Mouse (Mus musculus) E14TG2a.4 (cell line): ENCODE results near the gene Cacna1h.

Experiments used
- H3K27me3 ChIP-seq: 2 replicates; pipeline ENCODE4 v1.6.1; 2014; ENCODE audit warnings: low read length, control low read depth; ENCODE audit not compliant: insufficient read depth
- H3K36me3 ChIP-seq: 2 replicates; pipeline ENCODE4 v1.6.1; 2014; ENCODE audit warnings: low read length, control low read depth; ENCODE audit not compliant: insufficient read depth
- H3K4me1 ChIP-seq: replicated peaks from 2 replicates; pipeline ENCODE4 v1.6.1; 2014; ENCODE audit warnings: low read depth, low read length, control low read depth
- H3K4me3 ChIP-seq: replicated peaks from 2 replicates; pipeline ENCODE4 v1.5.1; 2014; ENCODE audit warnings: mild to moderate bottlenecking, low read length
- H3K9me3 ChIP-seq: 2 replicates; pipeline ENCODE4 v1.6.1; 2014; ENCODE audit warnings: low read length, control low read depth
- CTCF ChIP-seq: conservative IDR thresholded peaks from 2 replicates; pipeline ENCODE4 v1.5.1; 2014; ENCODE audit warnings: low read length
- NANOG ChIP-seq: IDR thresholded peaks from 2 replicates; pipeline ENCODE4 v1.6.1; 2014; ENCODE audit warnings: borderline replicate concordance, low read length, mixed read lengths
- POU5F1 ChIP-seq: IDR thresholded peaks from 2 replicates; pipeline ENCODE4 v1.6.1; 2014; ENCODE audit warnings: low read length, borderline replicate concordance

Cacna1h gene

GRCm38 (mm10) chr17:25468301-25468700 is 34.7 kb upstream of the Cacna1h start:
- TF ChIP-seq NANOG (no peak), CTCF (no peak), POU5F1 (no peak)
- Histone ChIP-seq H3K4me3 (no peak overlapping the region), H3K27me3 (peaks cover 28% of the 10 kb centered on the region), H3K4me1 (peaks cover 10% of the 10 kb centered on the region), H3K36me3 (no peaks in the 10 kb centered on the region), H3K9me3 (no peaks in the 10 kb centered on the region)

DNA sequence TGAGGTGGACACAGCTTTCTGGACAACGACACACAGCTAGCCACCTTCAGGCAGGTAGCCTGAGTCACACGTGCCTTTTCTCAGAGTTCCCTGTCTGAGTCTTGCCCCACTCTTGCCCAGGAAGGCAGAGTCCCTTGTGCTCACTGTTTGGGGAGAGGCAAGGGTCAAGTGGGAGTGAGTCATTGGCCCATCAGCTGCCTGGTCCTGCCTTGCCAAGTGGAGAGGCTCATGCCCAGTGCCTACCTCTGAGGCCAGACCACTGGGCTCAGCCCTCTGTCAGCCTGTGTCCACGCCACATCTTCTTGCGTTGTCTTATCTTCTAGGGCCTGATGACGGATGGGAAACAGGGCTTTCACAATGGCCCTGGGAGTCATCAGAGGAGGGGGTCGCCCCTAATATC is 34.2 kb upstream of the Cacna1h start:
- TF ChIP-seq CTCF = no peak
- no peak for TF ChIP-seq NANOG
- no peak for TF ChIP-seq POU5F1
- peaks cover 10% of the 10 kb centered on the region for H3K4me1 ChIP-seq
- no peaks in the 10 kb centered on the region for H3K36me3 ChIP-seq
- H3K27me3 ChIP-seq = peaks cover 23% of the 10 kb centered on the region
- H3K4me3 ChIP-seq = no peak overlapping the region
- no peaks in the 10 kb centered on the region for H3K9me3 ChIP-seq

DNA sequence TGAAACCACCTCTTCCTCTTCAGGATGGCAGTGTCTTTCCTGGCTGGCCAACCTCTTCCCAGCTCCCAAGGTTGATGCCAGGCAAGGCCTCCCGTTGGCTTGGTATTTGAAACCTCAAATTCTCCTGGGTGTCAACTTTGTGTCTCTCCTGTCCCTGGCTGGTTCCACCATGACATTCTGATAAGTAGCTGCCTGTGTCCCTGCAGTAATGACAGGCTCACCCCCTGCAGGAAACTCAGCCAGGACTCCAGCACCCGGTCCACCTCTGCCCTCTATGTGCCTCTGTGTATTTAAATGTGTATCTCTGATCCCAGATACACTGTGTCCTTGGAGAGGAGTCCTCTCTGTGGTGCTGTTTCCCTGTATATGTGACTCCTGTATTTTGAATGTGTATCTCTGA is 32.7 kb upstream of the Cacna1h start:
- no peaks in the 10 kb centered on the region for H3K9me3 ChIP-seq
- no peak for TF ChIP-seq NANOG
- TF ChIP-seq POU5F1 = no peak
- TF ChIP-seq CTCF = no peak

DNA sequence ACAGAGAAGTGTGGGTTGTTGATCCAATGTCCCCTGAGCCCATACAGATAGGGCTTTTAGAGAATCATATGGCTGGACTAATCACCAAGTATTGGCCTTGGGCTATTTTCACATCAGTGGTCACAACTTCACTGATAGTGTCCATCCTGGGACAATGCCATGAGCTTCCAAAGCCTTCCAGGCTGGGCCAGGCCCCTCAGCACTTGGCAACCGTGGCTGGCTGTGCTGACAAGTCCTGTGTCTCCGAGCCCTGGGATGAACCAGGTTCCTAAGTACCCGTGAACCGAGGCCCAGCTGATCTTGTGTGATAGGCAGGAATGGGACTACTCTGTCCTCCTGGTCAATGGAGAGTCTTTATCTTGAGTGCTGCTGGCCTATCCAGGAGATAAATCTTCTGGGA is 30.5 kb upstream of the Cacna1h start:
- no peaks in the 10 kb centered on the region; the same call in 1 of the 2 replicates for H3K27me3 ChIP-seq
- no peak overlapping the region for H3K4me3 ChIP-seq
- peaks cover 7% of the 10 kb centered on the region for H3K4me1 ChIP-seq
- no peaks in the 10 kb centered on the region for H3K36me3 ChIP-seq
- TF ChIP-seq NANOG = no peak
- no peak for TF ChIP-seq CTCF
- no peak for TF ChIP-seq POU5F1
- H3K9me3 ChIP-seq = no peaks in the 10 kb centered on the region

More for the DNA sequence above, 32.7 kb upstream of the Cacna1h start:
- H3K4me1 ChIP-seq = peaks cover 8% of the 10 kb centered on the region
- H3K27me3 ChIP-seq = peaks cover 8% of the 10 kb centered on the region
- H3K36me3 ChIP-seq = no peaks in the 10 kb centered on the region
- H3K4me3 ChIP-seq = no peak overlapping the region

- Histone ChIP-seq H3K4me3 (no peak overlapping the region), H3K9me3 (no peaks in the 10 kb centered on the region)
- no peak for TF ChIP-seq POU5F1
- no peak for TF ChIP-seq CTCF
- no peak for TF ChIP-seq NANOG
Measured at GRCm38 (mm10) chr17:25463326-25463945, 29.9 kb upstream of the Cacna1h start.

DNA sequence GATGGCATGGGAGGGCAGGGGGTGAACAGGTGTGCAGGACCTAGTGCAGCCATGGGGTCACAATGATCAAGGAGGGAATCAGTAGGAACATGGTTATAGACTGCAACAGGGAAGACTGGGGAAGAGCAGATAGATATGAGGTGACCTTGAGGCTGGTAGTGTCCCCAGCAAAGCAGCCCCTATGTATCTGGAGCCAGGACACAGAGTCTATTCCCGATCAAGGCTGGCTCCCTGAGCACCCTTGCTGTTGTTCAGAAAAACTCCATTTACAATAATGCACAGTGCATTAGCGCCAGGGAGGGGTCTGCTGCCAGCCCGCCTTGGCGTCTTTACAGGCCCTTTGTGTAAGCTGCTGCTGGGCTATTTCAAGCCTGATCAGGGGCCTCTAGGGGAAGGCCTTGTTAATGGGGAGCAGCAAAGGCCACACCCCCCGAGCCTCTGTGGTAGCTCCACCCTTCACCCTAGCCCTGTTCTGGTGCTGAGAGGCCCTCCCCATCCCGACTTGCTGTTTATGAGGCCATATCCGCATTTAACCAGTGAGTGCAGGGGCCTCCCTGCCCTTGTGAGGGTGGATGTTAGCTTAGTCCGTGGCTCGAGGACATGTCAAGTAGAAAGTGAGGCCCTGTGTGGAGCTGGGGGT is 28.8 kb upstream of the Cacna1h start:
- Histone ChIP-seq H3K4me3 (no peak overlapping the region), H3K4me1 (peaks cover 7% of the 10 kb centered on the region), H3K36me3 (no peaks in the 10 kb centered on the region), H3K27me3 (no peaks in the 10 kb centered on the region; the same call in 1 of the 2 replicates), H3K9me3 (no peaks in the 10 kb centered on the region)
- TF ChIP-seq NANOG = no peak
- TF ChIP-seq CTCF = no peak
- no peak for TF ChIP-seq POU5F1

More at GRCm38 (mm10) chr17:25463326-25463945, 29.9 kb upstream of the Cacna1h start:
- H3K27me3 ChIP-seq = no peaks in the 10 kb centered on the region
- H3K36me3 ChIP-seq = no peaks in the 10 kb centered on the region
- H3K4me1 ChIP-seq = peaks cover 7% of the 10 kb centered on the region

GRCm38 (mm10) chr17:25456540-25456939 is 23.0 kb upstream of the Cacna1h start:
- no peak for TF ChIP-seq POU5F1
- TF ChIP-seq CTCF = no peak
- no peak for TF ChIP-seq NANOG
- Histone ChIP-seq H3K4me3 (no peak overlapping the region), H3K36me3 (no peaks in the 10 kb centered on the region), H3K27me3 (no peaks in the 10 kb centered on the region; the same call in 1 of the 2 replicates), H3K4me1 (peaks cover 22% of the 10 kb centered on the region), H3K9me3 (no peaks in the 10 kb centered on the region)

DNA sequence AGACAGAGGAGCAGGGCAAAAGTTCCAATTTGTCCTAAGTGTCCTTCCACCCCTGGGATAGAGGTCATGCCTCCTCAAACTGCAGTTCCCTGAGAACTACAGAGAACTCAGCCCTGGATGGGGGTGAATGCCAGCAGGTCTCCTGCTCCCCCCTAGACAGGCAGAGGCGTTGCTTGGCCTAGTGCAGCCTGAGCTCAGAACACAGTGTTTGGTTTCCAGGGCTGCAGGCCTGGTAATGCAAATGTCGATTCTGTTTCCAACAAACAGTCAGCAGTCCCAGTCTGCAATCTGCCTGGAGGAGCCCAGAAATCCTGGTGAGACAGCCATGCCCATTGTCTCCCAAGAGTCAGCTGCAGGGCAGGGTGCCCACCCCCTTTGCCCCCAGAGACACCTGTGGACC is 20.7 kb upstream of the Cacna1h start, which contains the start of gene Tekt4:
Tekt4 (plus strand) TSS at position 344 of the 400 bp plus-strand sequence.
- no peak for TF ChIP-seq POU5F1
- TF ChIP-seq NANOG = no peak
- TF ChIP-seq CTCF = no peak
- Histone ChIP-seq H3K4me1 (peaks cover 22% of the 10 kb centered on the region), H3K27me3 (peaks cover 6% of the 10 kb centered on the region; the same call in 1 of the 2 replicates), H3K36me3 (no peaks in the 10 kb centered on the region), H3K9me3 (no peaks in the 10 kb centered on the region), H3K4me3 (no peak within 1 kb of the TSS)
